Mouse (Mus musculus): ENCODE measurements around the gene Hist1h4j. TPM values are rescaled to one million over a fixed set of nuclear protein-coding genes. Genes with fewer than 3 reads are reported as not detected.
"Not testable (repeated sequence)": the region's sequence is repeated elsewhere in the genome, so short reads cannot be mapped to it uniquely, and the experiment has no call there.

Gene Hist1h4j
- polyA plus RNA-seq, 1 experiment from 2014 or later = 1.0 TPM

DNA sequence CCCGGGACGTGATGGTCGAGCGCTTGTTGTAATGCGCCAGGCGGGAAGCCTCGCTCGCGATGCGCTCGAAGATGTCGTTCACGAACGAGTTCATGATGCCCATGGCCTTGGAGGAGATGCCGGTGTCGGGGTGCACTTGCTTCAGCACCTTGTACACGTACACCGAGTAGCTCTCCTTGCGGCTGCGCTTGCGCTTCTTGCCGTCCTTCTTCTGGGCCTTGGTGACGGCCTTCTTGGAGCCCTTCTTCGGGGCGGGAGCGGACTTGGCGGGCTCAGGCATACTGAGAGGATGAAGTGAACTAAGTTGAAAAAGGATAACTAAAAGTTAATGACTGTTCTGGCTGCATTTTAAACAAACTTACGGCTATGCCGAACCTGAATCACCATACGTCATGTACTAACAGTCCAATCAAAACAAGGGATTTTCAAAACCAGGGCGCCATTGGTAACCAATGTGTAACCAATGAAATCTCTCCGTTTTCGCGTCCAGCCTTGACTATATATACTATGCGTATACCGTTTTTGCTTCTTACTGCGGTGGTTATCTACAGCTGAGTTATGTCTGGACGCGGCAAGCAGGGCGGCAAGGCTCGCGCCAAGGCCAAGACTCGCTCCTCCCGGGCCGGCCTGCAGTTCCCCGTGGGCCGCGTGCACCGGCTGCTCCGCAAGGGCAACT lies 18.9 kb upstream of the Hist1h4j start, which contains the start of the genes Hist1h2bl and Hist1h2ai:
Gene Hist1h2bl (minus strand): TSS at position 280 of the 676 bp plus-strand sequence.
Gene Hist1h2ai (plus strand): TSS at position 559 of the 676 bp plus-strand sequence.
- not testable (repeated sequence) for H3K27me3 ChIP-seq (ENCODE audit: control insufficient read depth, insufficient read depth, low read length); H3K36me3 ChIP-seq (ENCODE audit: control insufficient read depth, insufficient read depth, low read length); H3K9me3 ChIP-seq (ENCODE audit: control insufficient read depth, low read length)
- H3K4me1 ChIP-seq (ENCODE audit: control insufficient read depth, insufficient read depth, low read length) = peaks cover 18% of the 10 kb centered on the region
- H3K9ac ChIP-seq (ENCODE audit: low read length) = peak within 1 kb of the TSS; percentile 84
- peak within 1 kb of the TSS; percentile 44 for H3K4me3 ChIP-seq (ENCODE audit: low read depth, low read length)
- peak within 1 kb of the TSS; percentile 94 for H3K27ac ChIP-seq (ENCODE audit: low read depth, low read length)
- H3K4me2 ChIP-seq = peak within 1 kb of the TSS; percentile 89
- ATAC-seq (ENCODE audit: low FRiP score) = peak; percentile 93
- under 1% methylated on average over 26 of the region's 50 CpGs for WGBS
- DNase-seq (ENCODE audit: low spot score, missing footprints) = peak; percentile 98

DNA sequence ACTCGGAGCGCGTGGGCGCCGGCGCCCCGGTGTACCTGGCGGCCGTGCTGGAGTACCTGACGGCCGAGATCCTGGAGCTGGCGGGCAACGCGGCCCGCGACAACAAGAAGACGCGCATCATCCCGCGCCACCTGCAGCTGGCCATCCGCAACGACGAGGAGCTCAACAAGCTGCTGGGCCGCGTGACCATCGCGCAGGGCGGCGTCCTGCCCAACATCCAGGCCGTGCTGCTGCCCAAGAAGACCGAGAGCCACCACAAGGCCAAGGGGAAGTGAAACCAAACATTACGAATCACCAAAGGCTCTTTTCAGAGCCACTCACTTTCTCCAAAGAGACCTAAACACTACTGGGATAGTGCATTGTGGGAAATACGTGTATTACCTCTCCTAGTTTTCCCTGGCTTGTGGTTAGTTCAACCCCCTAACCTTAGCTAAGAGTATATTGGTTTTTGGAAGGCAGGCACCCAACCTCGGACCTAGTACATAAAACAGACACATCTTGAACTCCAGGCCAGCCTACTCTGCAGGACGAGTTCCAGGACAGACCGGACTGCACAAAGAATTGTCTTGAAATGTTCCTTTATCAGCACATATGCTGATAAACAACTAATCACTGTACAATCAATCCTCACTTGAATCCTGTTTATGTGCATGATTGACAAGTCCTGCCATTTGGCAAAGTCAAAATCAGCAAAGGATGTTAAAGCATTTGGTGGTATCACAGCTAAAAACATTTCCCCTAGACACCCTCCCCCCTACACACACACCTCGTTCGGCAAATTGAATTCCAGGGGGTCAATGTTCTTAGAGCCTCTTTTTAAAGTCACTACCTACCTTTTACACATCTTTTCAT lies 18.1 kb upstream of the Hist1h4j start:
- not testable (repeated sequence) for H3K36me3 ChIP-seq (ENCODE audit: control insufficient read depth, insufficient read depth, low read length); H3K27me3 ChIP-seq (ENCODE audit: control insufficient read depth, insufficient read depth, low read length); H3K9me3 ChIP-seq (ENCODE audit: control insufficient read depth, low read length)
- ATAC-seq (ENCODE audit: low FRiP score) = peak; percentile 28; the same call in 1 of the 2 replicates
- Histone ChIP-seq H3K9ac (ENCODE audit: low read length) (peak overlapping the region; percentile 84), H3K4me1 (ENCODE audit: control insufficient read depth, insufficient read depth, low read length) (peaks cover 18% of the 10 kb centered on the region), H3K4me2 (peak overlapping the region; percentile 89), H3K4me3 (ENCODE audit: low read depth, low read length) (peak overlapping the region; percentile 44), H3K27ac (ENCODE audit: low read depth, low read length) (peak overlapping the region; percentile 94)
- WGBS = 1% methylated on average over 9 of the region's 38 CpGs
- peak; percentile 97 for DNase-seq (ENCODE audit: low spot score, missing footprints)

DNA sequence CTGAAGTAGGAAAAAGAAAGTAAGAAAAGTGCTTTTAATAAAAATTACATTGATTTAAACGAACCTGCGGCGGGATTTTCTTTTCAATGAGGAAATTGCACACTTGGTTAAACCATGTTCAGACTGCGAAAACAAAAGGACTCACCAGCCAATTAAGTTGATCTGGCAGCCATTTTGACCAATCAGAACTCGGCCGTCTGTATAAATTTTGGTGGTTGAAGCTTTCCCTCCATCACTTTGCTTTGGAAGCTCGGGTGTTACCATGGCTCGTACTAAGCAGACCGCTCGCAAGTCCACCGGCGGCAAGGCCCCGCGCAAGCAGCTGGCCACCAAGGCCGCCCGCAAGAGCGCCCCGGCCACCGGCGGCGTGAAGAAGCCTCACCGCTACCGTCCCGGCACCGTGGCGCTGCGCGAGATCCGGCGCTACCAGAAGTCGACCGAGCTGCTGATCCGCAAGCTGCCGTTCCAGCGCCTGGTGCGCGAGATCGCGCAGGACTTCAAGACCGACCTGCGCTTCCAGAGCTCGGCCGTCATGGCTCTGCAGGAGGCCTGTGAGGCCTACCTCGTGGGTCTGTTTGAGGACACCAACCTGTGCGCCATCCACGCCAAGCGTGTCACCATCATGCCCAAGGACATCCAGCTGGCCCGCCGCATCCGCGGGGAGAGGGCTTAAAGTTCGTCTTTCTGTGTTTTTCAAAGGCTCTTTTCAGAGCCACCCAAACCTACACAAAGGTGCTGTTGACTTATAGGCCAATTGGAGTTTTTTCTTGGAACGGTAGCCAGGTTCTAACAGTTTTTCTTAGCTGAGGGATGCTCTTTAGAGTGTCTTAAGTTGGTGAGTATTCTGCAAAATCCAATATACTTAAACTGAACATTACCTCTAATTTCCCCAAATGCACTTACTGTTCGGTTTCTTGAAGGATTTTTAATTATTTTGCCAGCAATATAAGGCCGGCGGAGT lies 17.2 kb upstream of the Hist1h4j start, which contains the start of gene Hist1h3h:
Gene Hist1h3h (plus strand): TSS at position 263 of the 961 bp plus-strand sequence.
- peak within 1 kb of the TSS; percentile 84 for H3K9ac ChIP-seq (ENCODE audit: low read length)
- under 1% methylated on average over 25 of the region's 56 CpGs for WGBS
- H3K27ac ChIP-seq (ENCODE audit: low read depth, low read length) = peak within 1 kb of the TSS; percentile 94
- peak; percentile 99 for DNase-seq (ENCODE audit: low spot score, missing footprints)
- H3K36me3 ChIP-seq (ENCODE audit: control insufficient read depth, insufficient read depth, low read length); H3K27me3 ChIP-seq (ENCODE audit: control insufficient read depth, insufficient read depth, low read length); H3K9me3 ChIP-seq (ENCODE audit: control insufficient read depth, low read length): not testable (repeated sequence)
- H3K4me2 ChIP-seq = peak within 1 kb of the TSS; percentile 89
- H3K4me1 ChIP-seq (ENCODE audit: control insufficient read depth, insufficient read depth, low read length) = peaks cover 20% of the 10 kb centered on the region
- peak; percentile 54 for ATAC-seq (ENCODE audit: low FRiP score)
- H3K4me3 ChIP-seq (ENCODE audit: low read depth, low read length) = peak within 1 kb of the TSS; percentile 44

DNA sequence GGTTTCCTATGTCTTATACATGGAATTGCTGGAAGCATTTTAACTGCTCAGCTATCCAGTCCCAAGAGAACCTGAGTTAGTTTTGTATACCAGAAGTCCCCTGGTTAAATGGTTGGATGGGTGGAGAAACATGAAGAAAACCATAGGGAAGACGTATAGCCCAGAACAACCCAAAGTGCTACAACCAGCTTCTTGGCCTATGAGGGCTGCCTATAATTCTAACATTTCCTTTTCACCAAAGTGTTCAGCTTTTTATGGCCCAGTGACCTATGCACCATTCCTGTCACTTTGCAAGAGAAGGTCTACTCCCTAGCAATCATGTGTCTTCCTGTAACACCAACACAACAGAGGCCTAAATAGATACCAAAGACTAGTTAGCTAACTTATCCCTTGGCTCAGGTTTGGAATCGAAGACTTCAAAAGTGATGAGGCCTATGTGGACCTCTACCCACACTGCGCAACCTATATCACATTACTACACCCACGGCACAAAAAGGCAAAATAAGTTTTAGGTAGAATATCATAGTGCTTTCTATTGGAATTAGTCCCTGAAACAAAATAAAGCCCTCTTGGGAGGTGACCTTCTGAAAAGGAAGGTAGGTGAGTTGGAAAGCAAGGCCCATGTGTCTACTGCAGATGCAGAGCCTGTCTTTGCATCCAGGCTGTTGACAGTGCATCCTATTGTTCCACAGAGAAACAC lies 16.3 kb upstream of the Hist1h4j start:
- ATAC-seq (ENCODE audit: low FRiP score) = no peak

DNA sequence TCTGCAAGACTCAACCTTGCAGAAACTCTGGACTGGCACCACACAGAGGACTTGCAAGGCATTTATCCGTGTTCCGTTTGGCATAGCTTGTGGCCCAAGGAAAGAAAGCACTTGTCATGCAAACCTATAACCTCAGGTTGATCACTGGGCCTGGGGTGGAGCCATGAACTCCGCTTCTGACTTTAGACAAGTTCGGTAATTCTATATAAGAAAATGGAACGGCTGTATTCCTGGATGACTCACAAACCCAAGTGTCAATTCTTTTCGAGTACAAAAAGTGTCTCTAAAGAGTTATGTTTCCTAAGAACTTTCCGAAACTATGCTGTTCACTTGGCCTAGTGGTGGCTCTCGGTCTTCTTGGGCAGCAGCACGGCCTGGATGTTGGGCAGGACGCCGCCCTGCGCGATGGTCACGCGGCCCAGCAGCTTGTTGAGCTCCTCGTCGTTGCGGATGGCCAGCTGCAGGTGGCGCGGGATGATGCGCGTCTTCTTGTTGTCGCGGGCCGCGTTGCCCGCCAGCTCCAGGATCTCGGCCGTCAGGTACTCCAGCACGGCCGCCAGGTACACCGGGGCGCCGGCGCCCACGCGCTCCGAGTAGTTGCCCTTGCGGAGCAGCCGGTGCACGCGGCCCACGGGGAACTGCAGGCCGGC lies 13.6 kb upstream of the Hist1h4j start:
- not testable (repeated sequence) for H3K27me3 ChIP-seq (ENCODE audit: control insufficient read depth, insufficient read depth, low read length); H3K36me3 ChIP-seq (ENCODE audit: control insufficient read depth, insufficient read depth, low read length); H3K9me3 ChIP-seq (ENCODE audit: control insufficient read depth, low read length)
- Histone ChIP-seq H3K27ac (ENCODE audit: low read depth, low read length) (peak overlapping the region; percentile 94), H3K4me3 (ENCODE audit: low read depth, low read length) (peak overlapping the region; percentile 28), H3K4me2 (peak overlapping the region; percentile 49), H3K4me1 (ENCODE audit: control insufficient read depth, insufficient read depth, low read length) (peaks cover 14% of the 10 kb centered on the region), H3K9ac (ENCODE audit: low read length) (peak overlapping the region; percentile 76)
- WGBS = 3% methylated on average over 17 of the region's 44 CpGs
- peak; percentile 90 for DNase-seq (ENCODE audit: low spot score, missing footprints)
- peak; percentile 18 for ATAC-seq (ENCODE audit: low FRiP score)

More for the DNA sequence above, 16.3 kb upstream of the Hist1h4j start:
- peaks cover 22% of the 10 kb centered on the region for H3K4me1 ChIP-seq (ENCODE audit: control insufficient read depth, insufficient read depth, low read length)
- H3K9ac ChIP-seq (ENCODE audit: low read length) = peak overlapping the region; percentile 77
- peak overlapping the region; percentile 32 for H3K4me3 ChIP-seq (ENCODE audit: low read depth, low read length)
- WGBS = 57% methylated on average over 4 of the region's 4 CpGs
- peak overlapping the region; percentile 70 for H3K4me2 ChIP-seq
- H3K27me3 ChIP-seq (ENCODE audit: control insufficient read depth, insufficient read depth, low read length) = no peaks in the 10 kb centered on the region
- no peaks in the 10 kb centered on the region for H3K36me3 ChIP-seq (ENCODE audit: control insufficient read depth, insufficient read depth, low read length)
- H3K27ac ChIP-seq (ENCODE audit: low read depth, low read length) = peak overlapping the region; percentile 88
- H3K9me3 ChIP-seq (ENCODE audit: control insufficient read depth, low read length) = no peaks in the 10 kb centered on the region
- DNase-seq (ENCODE audit: low spot score, missing footprints) = peak; percentile 93

DNA sequence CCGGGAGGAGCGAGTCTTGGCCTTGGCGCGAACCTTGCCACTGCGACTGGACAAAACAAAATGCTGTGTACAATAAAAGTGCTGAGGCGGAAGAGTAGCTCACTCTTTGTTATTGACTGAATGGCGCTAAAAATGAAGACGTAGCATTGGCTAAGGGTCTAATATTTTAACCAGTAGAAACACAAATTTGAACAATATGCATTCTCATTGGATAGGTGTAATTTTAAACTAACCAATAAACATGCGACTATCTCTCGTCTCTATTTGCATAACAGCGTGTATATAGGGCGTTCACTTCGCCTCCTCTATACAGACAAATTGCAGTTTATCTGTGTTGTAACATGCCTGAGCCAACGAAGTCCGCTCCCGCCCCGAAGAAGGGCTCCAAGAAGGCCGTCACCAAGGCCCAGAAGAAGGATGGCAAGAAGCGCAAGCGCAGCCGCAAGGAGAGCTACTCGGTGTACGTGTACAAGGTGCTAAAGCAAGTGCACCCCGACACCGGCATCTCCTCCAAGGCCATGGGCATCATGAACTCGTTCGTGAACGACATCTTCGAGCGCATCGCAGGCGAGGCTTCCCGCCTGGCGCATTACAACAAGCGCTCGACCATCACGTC lies 13.0 kb upstream of the Hist1h4j start, which contains the start of gene Hist1h2bm:
Gene Hist1h2bm (plus strand): TSS at position 288 of the 616 bp plus-strand sequence.
- Histone ChIP-seq H3K4me1 (ENCODE audit: control insufficient read depth, insufficient read depth, low read length) (peaks cover 12% of the 10 kb centered on the region), H3K4me2 (peak within 1 kb of the TSS; percentile 49), H3K4me3 (ENCODE audit: low read depth, low read length) (peak within 1 kb of the TSS; percentile 28), H3K9ac (ENCODE audit: low read length) (peak within 1 kb of the TSS; percentile 76), H3K27ac (ENCODE audit: low read depth, low read length) (peak within 1 kb of the TSS; percentile 94)
- ATAC-seq (ENCODE audit: low FRiP score) (peak; percentile 94), DNase-seq (ENCODE audit: low spot score, missing footprints) (peak; percentile 98)
- not testable (repeated sequence) for H3K9me3 ChIP-seq (ENCODE audit: control insufficient read depth, low read length); H3K36me3 ChIP-seq (ENCODE audit: control insufficient read depth, insufficient read depth, low read length); H3K27me3 ChIP-seq (ENCODE audit: control insufficient read depth, insufficient read depth, low read length)
- 0% methylated on average over 37 of the region's 37 CpGs for WGBS

DNA sequence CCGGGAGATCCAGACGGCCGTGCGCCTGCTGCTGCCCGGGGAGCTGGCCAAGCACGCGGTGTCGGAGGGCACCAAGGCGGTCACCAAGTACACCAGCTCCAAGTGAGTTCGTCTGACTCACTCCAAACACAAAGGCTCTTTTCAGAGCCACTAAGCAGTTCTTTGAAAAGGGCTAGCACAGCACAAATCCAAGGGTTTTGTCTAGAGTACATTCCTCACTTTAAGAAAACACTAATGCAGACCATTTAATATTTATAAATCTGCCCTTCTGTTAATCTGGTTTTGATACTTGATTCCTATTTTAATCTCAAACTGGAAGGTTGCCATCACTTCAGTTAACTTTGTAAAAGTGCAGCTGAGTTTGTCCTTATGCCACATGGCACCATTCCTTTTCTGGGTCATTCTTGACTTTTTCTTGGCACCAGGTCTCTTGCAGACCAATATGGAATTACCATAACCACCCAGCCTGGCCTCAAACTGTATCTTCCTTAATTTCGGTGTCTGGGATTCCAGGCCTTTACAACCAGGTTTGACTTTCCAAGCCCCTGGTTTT lies 12.4 kb upstream of the Hist1h4j start:
- DNase-seq (ENCODE audit: low spot score, missing footprints) (peak; percentile 95), ATAC-seq (ENCODE audit: low FRiP score) (peak; percentile 34)
- peak overlapping the region; percentile 94 for H3K27ac ChIP-seq (ENCODE audit: low read depth, low read length)
- H3K9ac ChIP-seq (ENCODE audit: low read length) = peak overlapping the region; percentile 58
- H3K4me2 ChIP-seq = peak overlapping the region; percentile 49
- no peaks in the 10 kb centered on the region for H3K27me3 ChIP-seq (ENCODE audit: control insufficient read depth, insufficient read depth, low read length)
- peaks cover 18% of the 10 kb centered on the region for H3K4me1 ChIP-seq (ENCODE audit: control insufficient read depth, insufficient read depth, low read length)
- no peaks in the 10 kb centered on the region for H3K36me3 ChIP-seq (ENCODE audit: control insufficient read depth, insufficient read depth, low read length)
- no peaks in the 10 kb centered on the region for H3K9me3 ChIP-seq (ENCODE audit: control insufficient read depth, low read length)
- 3% methylated on average over 11 of the region's 11 CpGs for WGBS
- peak overlapping the region; percentile 28 for H3K4me3 ChIP-seq (ENCODE audit: low read depth, low read length)

All from midbrain, embryonic 11.5 days (tissue).